Mouse (Mus musculus) central nervous system, embryonic 18 days (tissue): ENCODE results near the gene Ugt2b35. TPM values are rescaled to one million over a fixed set of nuclear protein-coding genes. Genes with fewer than 3 reads are reported as not detected.

Experiments
- polyA plus RNA-seq: library from polyadenylated mRNA; depleted of rRNA; stranded (reverse); fragments of >200 nt; gene quantifications from 2 replicates; pipeline ENCODE4 v1.2.3, GENCODE M21; 2012; rRNA removed

Ugt2b35 gene
- not detected in 2 replicates for polyA plus RNA-seq

DNA sequence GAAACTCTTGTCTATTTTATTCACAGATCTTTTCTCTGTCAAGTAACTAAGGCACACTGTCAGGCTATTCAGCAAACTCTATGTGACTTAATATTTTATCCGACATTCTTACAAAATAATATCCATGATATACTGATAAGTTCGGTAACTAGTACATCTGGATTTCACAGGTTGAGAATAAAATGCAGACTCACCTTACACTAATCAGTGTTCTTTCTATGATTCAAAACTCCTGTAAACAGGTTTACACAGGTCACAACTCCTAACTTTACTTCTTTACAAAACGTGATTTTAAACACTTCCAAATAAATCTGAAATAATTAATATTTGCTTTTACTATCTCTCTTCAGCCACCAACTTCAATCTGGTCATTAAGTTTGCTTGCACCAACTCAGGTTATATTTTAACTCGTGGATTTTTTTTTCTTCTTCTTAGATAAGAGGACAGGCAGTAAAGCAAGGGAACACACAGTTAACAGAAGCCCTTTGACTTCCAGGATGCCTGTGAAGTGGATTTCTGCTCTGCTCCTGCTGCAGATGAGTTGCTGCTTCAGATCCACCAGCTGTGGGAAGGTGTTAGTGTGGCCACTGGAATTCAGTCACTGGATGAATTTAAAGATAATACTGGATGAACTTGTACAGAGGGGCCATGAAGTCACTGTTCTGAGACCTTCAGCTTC is at the start of gene Ugt2b35:
Gene Ugt2b35, plus strand, starts transcription at position 466 of the 679 bp plus-strand sequence.

Other genes with a start within 250 kb of the Ugt2b35 start
- gene Ythdc1, start 196.6 kb upstream of the Ugt2b35 start, polyA plus RNA-seq = 59.8 and 60.0 TPM in 2 replicates
- not detected in 2 replicates for gene Ugt2b34, start 93.9 kb upstream of the Ugt2b35 start, polyA plus RNA-seq
- not detected in 2 replicates for gene Ugt2b1, start 74.3 kb upstream of the Ugt2b35 start, polyA plus RNA-seq
- gene Ugt2b36, start 91.7 kb downstream of the Ugt2b35 start, polyA plus RNA-seq = not detected in 2 replicates
- not detected in 2 replicates for gene Ugt2b5, start 139.5 kb downstream of the Ugt2b35 start, polyA plus RNA-seq